Mouse (Mus musculus) midbrain, embryonic 13.5 days (tissue): ENCODE data around the gene Bcl2. TPM values are rescaled to one million over a fixed set of nuclear protein-coding genes. Genes with fewer than 3 reads are reported as not detected.
A peak's percentile ranks its signal among the peaks of the same experiment; 100 is the strongest.
"Not testable (repeated sequence)": the region's sequence is repeated elsewhere in the genome, so short reads cannot be mapped to it uniquely, and the experiment has no call there.

Experiments
- ATAC-seq: fragments of 200-750 bp; cut with Nextera tagmentation; 2 replicates; pipeline ENCODE4 v1.8.0; 2017; ENCODE audit warnings: mild to moderate bottlenecking, moderate TSS enrichment, moderate library complexity
- H3K27ac ChIP-seq: fragments of 300-500 bp; sonication (generic); 2 replicates; pipeline ENCODE4 v1.5.1; 2015; ENCODE audit warnings: inconsistent platforms, mild to moderate bottlenecking, moderate library complexity
- H3K27me3 ChIP-seq: fragments of 300-500 bp; sonication (generic); 2 replicates; pipeline ENCODE4 v1.6.1; 2015; ENCODE audit warnings: mild to moderate bottlenecking, inconsistent platforms
- H3K36me3 ChIP-seq: fragments of 300-500 bp; sonication (generic); 2 replicates; pipeline ENCODE4 v1.6.1; 2015; ENCODE audit warnings: mild to moderate bottlenecking, inconsistent platforms
- H3K4me1 ChIP-seq: fragments of 300-500 bp; sonication (generic); replicated peaks from 2 replicates; pipeline ENCODE4 v1.6.1; 2015; ENCODE audit warnings: inconsistent platforms
- H3K4me2 ChIP-seq: fragments of 300-500 bp; sonication (generic); replicated peaks from 2 replicates; pipeline ENCODE4 v1.6.1; 2015; ENCODE audit warnings: moderate library complexity, mild to moderate bottlenecking, inconsistent platforms
- H3K4me3 ChIP-seq: fragments of 300-500 bp; sonication (generic); replicated peaks from 2 replicates; pipeline ENCODE4 v1.5.1; 2015; ENCODE audit warnings: mild to moderate bottlenecking, inconsistent platforms
- H3K9ac ChIP-seq: fragments of 300-500 bp; sonication (generic); replicated peaks from 2 replicates; pipeline ENCODE4 v1.6.1; 2015; ENCODE audit warnings: mild to moderate bottlenecking, inconsistent platforms
- H3K9me3 ChIP-seq: fragments of 300-500 bp; sonication (generic); 2 replicates; pipeline ENCODE4 v1.6.1; 2016; ENCODE audit warnings: mild to moderate bottlenecking, inconsistent platforms
- WGBS: fragments of 180-500 bp; shearing (Covaris S2); methylation state at CpG from one replicate; pipeline ENCODE4 v1.1.7; 2015; 5-methylcytosine and 5-hydroxymethylcytosine counted together
- polyA plus RNA-seq: library from polyadenylated mRNA; unstranded; fragments of >200 nt; fragmentation: Nextera tagmentation; extraction: Ambion mirVana; gene quantifications from 2 replicates; pipeline ENCODE4 v1.2.1, GENCODE M21; 2015

The Bcl2 gene
- polyA plus RNA-seq, 1 experiment from 2014 or later: 11.8 TPM

GRCm38 (mm10) chr1:106553846-106554802, 159.9 kb downstream of the Bcl2 start:
- WGBS: 91% methylated on average over 8 of the region's 8 CpGs
- Histone ChIP-seq H3K27me3 (no peaks in the 10 kb centered on the region), H3K9me3 (no peaks in the 10 kb centered on the region), H3K27ac (no peak overlapping the region), H3K4me1 (peaks cover 10% of the 10 kb centered on the region), H3K4me3 (no peak overlapping the region), H3K9ac (no peak overlapping the region), H3K36me3 (no peaks in the 10 kb centered on the region), H3K4me2 (no peak overlapping the region)
- no peak for ATAC-seq

- Histone ChIP-seq H3K27me3 (no peaks in the 10 kb centered on the region), H3K27ac (no peak overlapping the region), H3K36me3 (no peaks in the 10 kb centered on the region), H3K4me2 (no peak overlapping the region), H3K4me1 (peaks cover 10% of the 10 kb centered on the region), H3K4me3 (no peak overlapping the region), H3K9ac (no peak overlapping the region), H3K9me3 (no peaks in the 10 kb centered on the region)
- WGBS: 87% methylated on average over 7 of the region's 7 CpGs
- ATAC-seq: 0 out of 2 replicates have a peak, but pooled peaks have one; percentile 48
Observed at GRCm38 (mm10) chr1:106552856-106553255, 161.2 kb downstream of the Bcl2 start.

- WGBS: 91% methylated on average over 3 of the region's 3 CpGs
- H3K4me3 ChIP-seq: no peak overlapping the region
- no peak overlapping the region for H3K4me2 ChIP-seq
- no peak overlapping the region for H3K9ac ChIP-seq
- no peaks in the 10 kb centered on the region for H3K9me3 ChIP-seq
- H3K27ac ChIP-seq: no peak overlapping the region
- ATAC-seq: no peak
- H3K36me3 ChIP-seq: no peaks in the 10 kb centered on the region
- H3K4me1 ChIP-seq: peaks cover 10% of the 10 kb centered on the region
- no peaks in the 10 kb centered on the region for H3K27me3 ChIP-seq
Observed at GRCm38 (mm10) chr1:106550580-106550979, 163.5 kb downstream of the Bcl2 start.

DNA sequence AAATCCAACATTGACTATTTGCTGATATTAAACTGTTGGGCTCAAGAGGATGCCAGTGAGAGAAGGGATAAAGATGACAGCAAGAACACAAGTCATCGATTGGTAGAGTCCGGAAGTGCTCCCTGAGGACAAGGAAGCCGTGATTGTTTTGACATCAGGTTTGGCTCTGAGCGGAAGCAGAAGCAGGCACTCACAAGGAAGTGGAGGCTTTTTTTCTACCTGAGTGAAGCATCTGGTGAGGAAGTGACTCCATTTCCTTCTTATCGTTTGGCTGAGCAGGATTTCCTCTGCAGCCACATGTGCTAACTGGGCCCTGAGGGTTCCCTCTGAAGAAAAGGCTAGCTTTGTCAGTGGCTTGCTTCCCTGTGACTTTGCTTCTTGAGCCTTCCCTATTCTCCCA, 165.0 kb downstream of the Bcl2 start:
- 90% methylated on average over 5 of the region's 5 CpGs for WGBS
- Histone ChIP-seq H3K27me3 (no peaks in the 10 kb centered on the region), H3K4me3 (no peak overlapping the region), H3K27ac (no peak overlapping the region), H3K9ac (no peak overlapping the region), H3K4me1 (peaks cover 10% of the 10 kb centered on the region), H3K4me2 (no peak overlapping the region), H3K36me3 (no peaks in the 10 kb centered on the region), H3K9me3 (no peaks in the 10 kb centered on the region)
- ATAC-seq: no peak

- Histone ChIP-seq H3K27me3 (no peaks in the 10 kb centered on the region), H3K27ac (no peak overlapping the region), H3K4me1 (no peaks in the 10 kb centered on the region), H3K4me2 (no peak overlapping the region), H3K4me3 (no peak overlapping the region), H3K36me3 (no peaks in the 10 kb centered on the region), H3K9me3 (no peaks in the 10 kb centered on the region), H3K9ac (no peak overlapping the region)
- ATAC-seq: no peak
- 75% methylated on average over 6 of the region's 6 CpGs for WGBS
Observed at GRCm38 (mm10) chr1:106544817-106545612, 169.1 kb downstream of the Bcl2 start.

- Histone ChIP-seq H3K4me1 (no peaks in the 10 kb centered on the region), H3K9ac (no peak overlapping the region), H3K4me2 (no peak overlapping the region), H3K27me3 (no peaks in the 10 kb centered on the region), H3K27ac (no peak overlapping the region), H3K4me3 (no peak overlapping the region), H3K9me3 (no peaks in the 10 kb centered on the region), H3K36me3 (no peaks in the 10 kb centered on the region)
- 0 out of 2 replicates have a peak, but pooled peaks have one; percentile 17 for ATAC-seq
- 45% methylated on average over 5 of the region's 5 CpGs for WGBS
Observed at GRCm38 (mm10) chr1:106542731-106543130, 171.3 kb downstream of the Bcl2 start.

DNA sequence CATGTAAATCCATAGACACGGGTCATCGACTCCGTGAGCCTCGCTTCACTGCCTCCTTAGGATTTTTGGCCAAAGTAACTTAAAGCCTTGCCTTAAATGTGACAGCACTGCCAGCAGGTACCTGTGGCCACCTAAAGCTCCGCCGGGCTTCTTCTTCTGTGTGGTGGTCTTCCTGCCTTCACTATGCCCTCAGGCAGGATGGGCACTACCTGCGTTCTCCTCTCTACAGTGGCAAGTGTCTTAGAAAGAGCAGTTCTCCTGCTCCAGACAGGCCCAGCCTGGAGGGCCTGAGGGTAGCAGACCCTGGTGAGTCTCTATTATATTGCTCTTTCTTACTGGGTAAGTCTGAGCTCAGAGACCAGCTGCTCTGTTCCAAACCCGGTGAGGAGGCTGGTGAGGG, 172.2 kb downstream of the Bcl2 start:
- H3K27ac ChIP-seq: no peak overlapping the region
- H3K4me3 ChIP-seq: no peak overlapping the region
- no peaks in the 10 kb centered on the region for H3K27me3 ChIP-seq
- 73% methylated on average over 8 of the region's 8 CpGs for WGBS
- no peak overlapping the region for H3K9ac ChIP-seq
- no peaks in the 10 kb centered on the region for H3K36me3 ChIP-seq
- no peaks in the 10 kb centered on the region for H3K9me3 ChIP-seq
- no peaks in the 10 kb centered on the region for H3K4me1 ChIP-seq
- H3K4me2 ChIP-seq: no peak overlapping the region
- no peak for ATAC-seq

- H3K4me1 ChIP-seq: no peaks in the 10 kb centered on the region
- ATAC-seq: no peak
- no peaks in the 10 kb centered on the region for H3K36me3 ChIP-seq
- WGBS: 89% methylated on average over 3 of the region's 3 CpGs
- no peaks in the 10 kb centered on the region for H3K9me3 ChIP-seq
- H3K4me3 ChIP-seq: no peak overlapping the region
- no peak overlapping the region for H3K4me2 ChIP-seq
- H3K27me3 ChIP-seq: no peaks in the 10 kb centered on the region
- no peak overlapping the region for H3K9ac ChIP-seq
- H3K27ac ChIP-seq: no peak overlapping the region
Observed at GRCm38 (mm10) chr1:106540130-106540529, 173.9 kb downstream of the Bcl2 start.

- H3K4me2 ChIP-seq: no peak overlapping the region
- no peak overlapping the region for H3K27ac ChIP-seq
- H3K27me3 ChIP-seq: no peaks in the 10 kb centered on the region
- WGBS: 95% methylated on average over 1 of the region's 1 CpGs
- H3K4me1 ChIP-seq: no peaks in the 10 kb centered on the region
- H3K9ac ChIP-seq: no peak overlapping the region
- no peak overlapping the region for H3K4me3 ChIP-seq
- no peak for ATAC-seq
- no peaks in the 10 kb centered on the region for H3K9me3 ChIP-seq
- H3K36me3 ChIP-seq: no peaks in the 10 kb centered on the region
Observed at GRCm38 (mm10) chr1:106539029-106539428, 175.0 kb downstream of the Bcl2 start.

GRCm38 (mm10) chr1:106534835-106535234, 179.2 kb downstream of the Bcl2 start:
- not testable (repeated sequence) for ATAC-seq, H3K4me1 ChIP-seq, H3K27ac ChIP-seq, H3K9ac ChIP-seq, H3K9me3 ChIP-seq, H3K27me3 ChIP-seq, H3K4me2 ChIP-seq, H3K4me3 ChIP-seq, H3K36me3 ChIP-seq
- 93% methylated on average over 3 of the region's 3 CpGs for WGBS

DNA sequence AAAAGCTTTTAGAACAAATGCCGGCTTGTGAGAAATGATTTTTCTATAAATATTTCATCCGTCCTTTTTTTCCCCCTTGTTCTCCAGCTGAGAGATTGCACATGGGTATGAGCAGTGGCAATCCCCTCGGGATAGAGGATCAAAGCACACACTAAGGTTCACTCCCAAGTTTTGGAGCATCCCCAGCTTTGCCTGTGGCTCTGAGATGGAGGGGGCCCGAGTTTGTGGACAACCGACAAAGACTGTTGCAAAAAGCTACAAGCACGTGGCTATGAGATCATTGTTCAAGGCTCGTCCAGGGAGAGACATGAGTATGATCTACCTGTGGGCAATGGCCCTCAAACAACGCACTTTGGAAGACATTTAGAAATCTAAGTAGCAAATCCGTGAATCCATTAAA, 184.5 kb downstream of the Bcl2 start:
- no peak overlapping the region for H3K27ac ChIP-seq
- no peak overlapping the region for H3K9ac ChIP-seq
- WGBS: 87% methylated on average over 9 of the region's 9 CpGs
- H3K4me2 ChIP-seq: no peak overlapping the region
- no peaks in the 10 kb centered on the region for H3K36me3 ChIP-seq
- no peaks in the 10 kb centered on the region for H3K9me3 ChIP-seq
- no peaks in the 10 kb centered on the region for H3K27me3 ChIP-seq
- H3K4me3 ChIP-seq: no peak overlapping the region
- ATAC-seq: no peak
- H3K4me1 ChIP-seq: no peaks in the 10 kb centered on the region

- H3K27ac ChIP-seq: no peak overlapping the region
- WGBS: 55% methylated on average over 1 of the region's 1 CpGs
- no peak overlapping the region for H3K9ac ChIP-seq
- ATAC-seq: no peak
- H3K36me3 ChIP-seq: no peaks in the 10 kb centered on the region
- no peaks in the 10 kb centered on the region for H3K4me1 ChIP-seq
- H3K4me3 ChIP-seq: no peak overlapping the region
- no peaks in the 10 kb centered on the region for H3K9me3 ChIP-seq
- H3K27me3 ChIP-seq: no peaks in the 10 kb centered on the region
- no peak overlapping the region for H3K4me2 ChIP-seq
Observed at GRCm38 (mm10) chr1:106527537-106527936, 186.5 kb downstream of the Bcl2 start.
